Comparison of ENCODE assay signal across 8 mouse cellular contexts in the genomic region with DNA sequence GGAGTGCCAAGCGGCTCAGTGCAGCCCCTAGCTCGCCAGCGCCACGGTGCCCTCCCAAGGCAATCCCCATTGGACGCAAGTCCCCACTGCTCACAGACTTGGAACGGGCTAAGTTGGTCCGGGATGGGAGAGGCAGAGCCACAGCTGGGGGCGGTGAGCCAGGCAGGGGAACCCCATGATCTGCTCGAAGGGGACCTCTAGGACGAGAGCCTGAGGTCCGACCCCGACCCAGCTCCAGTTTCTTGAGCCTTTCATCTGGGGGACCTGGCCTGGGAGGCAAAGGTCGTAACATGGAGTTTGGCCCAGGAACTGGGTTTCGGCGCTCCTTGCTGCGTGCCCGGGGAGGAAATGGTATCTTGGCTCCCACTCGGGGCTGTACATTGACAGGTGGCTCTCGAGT. TPM values are rescaled to one million over a fixed set of nuclear protein-coding genes. Genes with fewer than 3 reads are reported as not detected.
DNase-seq lines count a peak whose midpoint lies in the region; ATAC-seq and TF ChIP-seq lines count a peak whose summit lies in the region.

No protein-coding gene starts in this region.

- H3K79me2 ChIP-seq in myocyte (ENCODE audit: control insufficient read depth, insufficient read depth): peaks cover 17% of the 10 kb centered on the region

- H3K9ac ChIP-seq in heart, embryonic 13.5 days: peak overlapping the region; percentile 98; the same call in 1 of the 2 replicates
- H3K9ac ChIP-seq in hindbrain, embryonic 15.5 days: 0 out of 2 replicates have a peak overlapping the region, but pooled peaks have one; percentile 94

- peak overlapping the region; percentile 88 for H3K4me3 ChIP-seq in heart, embryonic 13.5 days
- peak overlapping the region; percentile 85 for H3K4me3 ChIP-seq in hindbrain, embryonic 15.5 days
- peak overlapping the region; percentile 52 for H3K4me3 ChIP-seq in myocyte

- H3K27ac ChIP-seq in heart, embryonic 13.5 days (replicated peaks): no peak overlapping the region
- H3K27ac ChIP-seq in hindbrain, embryonic 15.5 days (replicated peaks): no peak overlapping the region; the same call in 1 of the 2 replicates

- H3K27me3 ChIP-seq in heart, embryonic 13.5 days (replicated peaks): no peaks in the 10 kb centered on the region
- no peaks in the 10 kb centered on the region for H3K27me3 ChIP-seq in hindbrain, embryonic 15.5 days
- no peaks in the 10 kb centered on the region for H3K27me3 ChIP-seq in myocyte (ENCODE audit: control insufficient read depth, insufficient read depth, insufficient read length)

- H3K9me3 ChIP-seq in heart, embryonic 13.5 days: no peaks in the 10 kb centered on the region
- H3K9me3 ChIP-seq in hindbrain, embryonic 15.5 days: no peaks in the 10 kb centered on the region

- no peak for TF ChIP-seq POLR2A in myocyte (IDR thresholded peaks at IDR 0.05; ENCODE audit: insufficient read length, low read depth)

- peak overlapping the region; percentile 74 for H3K4me2 ChIP-seq in heart, embryonic 13.5 days
- peak overlapping the region; percentile 59 for H3K4me2 ChIP-seq in hindbrain, embryonic 15.5 days
- H3K4me2 ChIP-seq in myocyte (ENCODE audit: low read depth): peak overlapping the region; percentile 92

- no peak for DNase-seq in heart, adult 9 months (ENCODE audit: low spot score in 2 of 2)
- peak; percentile 31 for DNase-seq in cerebellum, postnatal 10 days
- no peak for DNase-seq in frontal cortex, adult 2 months (ENCODE audit: extremely low spot score in 1 of 2, low spot score in 1 of 2)
- no peak for DNase-seq in T-cell, adult 2 months (ENCODE audit: low spot score)
- no peak for DNase-seq in c-Kit-positive CD71-positive TER-119-positive erythroid progenitor cells, embryonic 14.5 days (ENCODE audit: low spot score)

- H3ac ChIP-seq in myocyte (ENCODE audit: control insufficient read depth, insufficient read length): no peak overlapping the region

- 87% methylated on average over 19 of the region's 19 CpGs for WGBS in heart, embryonic 13.5 days
- 90% methylated on average over 19 of the region's 19 CpGs for WGBS in hindbrain, embryonic 15.5 days

- H3K36me3 ChIP-seq in heart, embryonic 13.5 days: peaks cover 74% of the 10 kb centered on the region
- H3K36me3 ChIP-seq in hindbrain, embryonic 15.5 days: peaks cover 44% of the 10 kb centered on the region
- peaks cover 6% of the 10 kb centered on the region for H3K36me3 ChIP-seq in myocyte (ENCODE audit: control insufficient read depth, insufficient read depth)

- no peak for ATAC-seq in heart, embryonic 13.5 days (ENCODE audit: extremely low read depth, insufficient number of reproducible peaks, low FRiP score, low TSS enrichment)
- ATAC-seq in hindbrain, embryonic 15.5 days (ENCODE audit: low FRiP score, low read depth): no peak

- peaks cover 41% of the 10 kb centered on the region for H3K4me1 ChIP-seq in heart, embryonic 13.5 days
- peaks cover 34% of the 10 kb centered on the region for H3K4me1 ChIP-seq in hindbrain, embryonic 15.5 days (replicated peaks)

TF ChIP-seq in myocyte, 11 proteins besides CTCF, POLR2A, EP300 and RAD21:
- TF ChIP-seq MYOG (IDR thresholded peaks at IDR 0.05; ENCODE audit: control insufficient read depth in 1 of 3, insufficient read depth in 1 of 3, insufficient read length in 2 of 3, low read depth in 2 of 3): no peak
- TF ChIP-seq TCF3 (IDR thresholded peaks at IDR 0.05; ENCODE audit: insufficient read length, low read depth): no peak
- no peak for TF ChIP-seq SRF (IDR thresholded peaks at IDR 0.05; ENCODE audit: control insufficient read depth, insufficient read length, low read depth)
- no peak for TF ChIP-seq REST (IDR thresholded peaks at IDR 0.05; ENCODE audit: insufficient read depth, insufficient read length)
- TF ChIP-seq MYOD1 (IDR thresholded peaks at IDR 0.05; ENCODE audit: control insufficient read depth in 1 of 3, insufficient read length in 2 of 3, low read depth in 2 of 3): no peak
- no peak for TF ChIP-seq POLR2AphosphoS2 (IDR thresholded peaks at IDR 0.05; ENCODE audit: insufficient read length, low read depth)
- no peak for TF ChIP-seq USF1 (IDR thresholded peaks at IDR 0.05; ENCODE audit: low read depth)
- TF ChIP-seq TCF12 (IDR thresholded peaks at IDR 0.05; ENCODE audit: insufficient read depth, poor library complexity, severe bottlenecking): no peak
- TF ChIP-seq E2F4 (IDR thresholded peaks at IDR 0.05; ENCODE audit: insufficient read depth): no peak
- TF ChIP-seq CEBPB (IDR thresholded peaks at IDR 0.05; ENCODE audit: insufficient read depth, poor library complexity, severe bottlenecking): no peak
- TF ChIP-seq MAX (IDR thresholded peaks at IDR 0.05; ENCODE audit: low read depth): no peak
TF ChIP-seq in myocyte: peak in this region for 0.

RNA-seq across cellular contexts. Expression of gene Usp21, which starts 1.3 kb away (rescaled TPM):
- 48.4 and 52.2 TPM in 2 replicates for polyA plus RNA-seq in heart, embryonic 13.5 days (2015; fragmentation: Nextera tagmentation; extraction: Ambion mirVana)
- polyA plus RNA-seq in hindbrain, embryonic 15.5 days (2015; fragmentation: Nextera tagmentation; extraction: Ambion mirVana): 99.8 and 106 TPM in 2 replicates
- polyA plus RNA-seq in myocyte (2012; fragmentation: generic; extraction: Trizol): 21.0 TPM
- 73.0 and 83.2 TPM in 2 replicates for polyA plus RNA-seq in frontal cortex, adult 2 months (2012; rRNA removed)

RNA-seq across cellular contexts. Expression of gene Ppox, which starts 5.5 kb away (rescaled TPM):
- polyA plus RNA-seq in heart, embryonic 13.5 days (2015; fragmentation: Nextera tagmentation; extraction: Ambion mirVana): 36.1 and 42.1 TPM in 2 replicates
- polyA plus RNA-seq in hindbrain, embryonic 15.5 days (2015; fragmentation: Nextera tagmentation; extraction: Ambion mirVana): 44.2 and 53.6 TPM in 2 replicates
- polyA plus RNA-seq in myocyte (2012; fragmentation: generic; extraction: Trizol): 11.7 TPM
- polyA plus RNA-seq in frontal cortex, adult 2 months (2012; rRNA removed): 69.4 and 83.5 TPM in 2 replicates

RNA-seq across cellular contexts. Expression of gene Ufc1, which starts 8.3 kb away (rescaled TPM):
- 77.2 and 89.6 TPM in 2 replicates for polyA plus RNA-seq in heart, embryonic 13.5 days (2015; fragmentation: Nextera tagmentation; extraction: Ambion mirVana)
- polyA plus RNA-seq in hindbrain, embryonic 15.5 days (2015; fragmentation: Nextera tagmentation; extraction: Ambion mirVana): 109 and 110 TPM in 2 replicates
- polyA plus RNA-seq in myocyte (2012; fragmentation: generic; extraction: Trizol): 116 TPM
- polyA plus RNA-seq in frontal cortex, adult 2 months (2012; rRNA removed): 90.5 and 94.3 TPM in 2 replicates

RNA-seq across cellular contexts. Expression of gene B4galt3, which starts 16.4 kb away (rescaled TPM):
- 54.6 and 55.1 TPM in 2 replicates for polyA plus RNA-seq in heart, embryonic 13.5 days (2015; fragmentation: Nextera tagmentation; extraction: Ambion mirVana)
- polyA plus RNA-seq in hindbrain, embryonic 15.5 days (2015; fragmentation: Nextera tagmentation; extraction: Ambion mirVana): 105 and 107 TPM in 2 replicates
- polyA plus RNA-seq in myocyte (2012; fragmentation: generic; extraction: Trizol): 19.3 TPM
- 65.2 and 73.7 TPM in 2 replicates for polyA plus RNA-seq in frontal cortex, adult 2 months (2012; rRNA removed)

RNA-seq across cellular contexts. Expression of gene Ndufs2, which starts 35.3 kb away (rescaled TPM):
- 424 and 495 TPM in 2 replicates for polyA plus RNA-seq in heart, embryonic 13.5 days (2015; fragmentation: Nextera tagmentation; extraction: Ambion mirVana)
- 233 and 245 TPM in 2 replicates for polyA plus RNA-seq in hindbrain, embryonic 15.5 days (2015; fragmentation: Nextera tagmentation; extraction: Ambion mirVana)
- polyA plus RNA-seq in myocyte (2012; fragmentation: generic; extraction: Trizol): 409 TPM
- polyA plus RNA-seq in frontal cortex, adult 2 months (2012; rRNA removed): 212 and 225 TPM in 2 replicates

Comparison
In these comparisons a context has a peak if more than half of its experiments do, and no peak if none do; other contexts are left out.
1. DNase-seq: peak in cerebellum, postnatal 10 days (2 of 2); none in heart, adult 9 months (0 of 2), frontal cortex, adult 2 months (0 of 2), T-cell, adult 2 months (single experiment) and c-Kit-positive CD71-positive TER-119-positive erythroid progenitor cells, embryonic 14.5 days (single experiment).
2. Peak in every context shown above with its lines, with median percentiles within 50 percentile points of each other: H3K4me2 ChIP-seq and H3K4me3 ChIP-seq.